Mouse (Mus musculus) activated CD4-positive, CD25-positive, alpha-beta regulatory T cell, adult 4 months (primary cell): ENCODE data around the gene Bloc1s4. TPM values are rescaled to one million over a fixed set of nuclear protein-coding genes. Genes with fewer than 3 reads are reported as not detected.

Experiments used
- ATAC-seq: one replicate; pipeline ENCODE4 v1.8.0; 2017
- polyA plus RNA-seq, 2 experiments: library from polyadenylated mRNA; unstranded; fragments of 100-300 nt; shearing (Covaris generic); gene quantifications; one replicate each; pipeline ENCODE4 v1.2.1; 2017

Gene Bloc1s4
- polyA plus RNA-seq, 2 experiments from 2014 or later: 0.95 to 1.6 TPM

GRCm38 (mm10) chr5:36716816-36717215 lies 31.6 kb downstream of the Bloc1s4 start:
- no peak for ATAC-seq

DNA sequence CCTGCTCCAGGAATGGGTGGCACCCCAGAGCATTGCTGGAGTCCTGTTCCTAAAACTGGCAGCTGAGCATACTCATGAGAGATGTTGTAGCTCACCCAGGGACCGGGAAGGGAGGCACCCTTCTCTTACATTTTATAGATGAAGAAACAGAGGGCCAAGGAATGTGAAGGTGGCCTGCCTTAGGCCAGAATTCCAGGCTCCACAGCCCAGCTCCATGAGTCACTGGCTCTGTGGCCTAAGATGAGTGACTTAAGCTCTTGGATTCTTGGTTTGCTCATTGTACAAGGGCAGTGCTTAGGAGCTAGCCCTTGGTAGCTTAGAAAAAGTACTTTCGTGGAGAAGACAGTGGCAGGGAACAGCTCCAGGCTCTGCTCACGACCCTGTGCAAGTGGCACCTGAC lies 33.6 kb downstream of the Bloc1s4 start:
- ATAC-seq: no peak

DNA sequence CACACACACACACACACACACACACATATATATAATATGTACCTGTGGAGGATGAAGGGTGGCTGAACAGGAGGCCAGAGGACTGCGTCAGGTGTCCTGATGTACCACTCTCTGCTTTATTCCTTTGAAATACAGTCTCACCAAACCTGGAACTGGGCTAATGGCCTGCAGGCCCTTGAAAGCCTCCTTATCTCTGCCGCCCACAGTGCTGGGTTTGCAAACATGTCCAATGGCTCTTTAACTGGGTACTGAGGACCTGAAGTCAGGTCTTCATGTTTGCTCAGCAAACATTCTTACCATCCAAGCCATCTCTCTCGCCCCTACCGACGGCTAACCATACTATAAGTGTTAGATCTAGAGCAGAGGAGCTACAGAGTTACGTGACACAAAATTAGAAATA lies 34.8 kb downstream of the Bloc1s4 start:
- no peak for ATAC-seq

DNA sequence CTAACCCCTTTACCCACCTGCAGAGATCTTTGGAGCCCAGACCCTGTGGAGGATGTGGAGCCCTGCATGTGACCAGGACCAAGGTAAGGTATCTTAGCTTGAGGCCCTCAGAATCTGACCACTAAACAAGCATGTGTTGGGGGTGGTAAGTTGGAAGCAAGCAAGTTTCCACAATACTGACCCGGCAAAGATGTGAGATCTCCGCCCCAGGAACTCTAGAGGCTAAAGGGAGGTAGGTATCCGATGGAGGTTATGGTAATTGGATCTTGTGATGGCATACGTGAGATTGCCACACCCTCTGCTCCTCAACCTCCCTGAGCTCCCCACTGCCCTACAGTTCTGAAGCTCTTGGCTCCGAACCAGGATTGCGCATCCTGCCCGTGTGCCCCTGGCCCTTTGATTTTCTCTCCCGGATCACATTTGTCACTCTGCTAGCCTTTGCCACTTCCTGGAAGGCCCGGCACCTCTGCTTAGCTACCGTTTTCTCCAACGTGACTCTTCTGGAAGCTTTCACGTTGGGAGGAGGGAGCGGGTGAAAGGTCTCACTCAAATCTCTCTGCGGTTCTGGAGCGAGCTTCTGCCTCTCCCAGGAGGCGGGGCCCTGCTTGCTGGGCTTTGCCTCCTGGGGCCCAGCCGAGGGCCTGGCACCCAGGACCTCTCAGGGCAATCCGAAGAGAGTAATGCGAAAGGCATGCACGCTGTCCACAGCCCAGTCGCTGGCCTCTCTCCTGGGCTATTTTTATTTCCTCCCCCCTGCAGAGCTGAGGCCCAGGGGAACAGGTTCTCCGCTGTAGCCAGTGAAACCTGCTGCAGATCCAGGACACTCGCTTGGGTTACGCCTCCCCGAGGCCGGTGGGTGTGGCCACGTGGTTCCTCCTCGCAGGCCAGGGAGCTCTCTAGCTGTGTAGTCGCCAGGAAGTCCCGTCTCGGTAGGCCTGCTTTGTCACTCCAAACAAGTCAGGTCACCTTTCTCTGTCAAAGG lies 35.6 kb downstream of the Bloc1s4 start:
- peak; percentile 97 for ATAC-seq

DNA sequence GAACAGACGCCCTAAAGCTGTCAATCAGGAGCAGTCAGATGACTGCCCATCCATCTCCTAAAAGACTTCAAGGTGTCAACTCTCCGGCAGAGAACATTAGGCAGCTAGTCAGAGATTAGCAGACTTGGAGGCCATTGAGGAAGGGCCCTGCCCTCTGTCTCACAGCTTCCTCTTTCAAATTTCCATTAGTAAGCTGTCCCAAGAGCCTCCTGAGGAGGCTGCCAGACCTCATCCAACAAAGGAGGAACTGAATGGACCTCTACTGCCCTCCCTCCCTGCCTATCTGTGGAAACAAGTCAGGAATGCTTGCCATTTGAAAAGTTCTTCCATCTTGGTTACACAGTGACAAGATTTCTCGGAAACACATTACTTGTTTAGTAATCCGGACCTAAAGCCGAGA lies 36.6 kb downstream of the Bloc1s4 start:
- no peak for ATAC-seq

DNA sequence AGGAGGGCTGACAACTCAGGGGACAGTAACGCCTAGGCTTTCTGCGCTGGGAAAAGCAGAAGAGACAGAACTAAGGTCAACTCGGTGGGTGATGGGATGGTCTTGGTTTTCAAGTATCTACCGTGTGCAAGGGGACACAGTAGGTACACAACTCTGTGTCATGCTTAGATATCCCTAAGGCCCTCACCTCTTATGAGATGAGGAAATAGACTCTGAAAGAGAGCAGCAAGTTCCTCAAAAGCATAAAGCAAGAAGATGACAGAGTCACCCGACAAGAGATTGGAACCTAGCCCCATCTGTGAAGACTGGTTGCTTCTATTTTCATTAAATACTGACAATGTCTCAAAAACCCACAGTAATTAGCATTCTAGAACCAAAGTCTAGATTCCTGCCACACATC lies 42.7 kb downstream of the Bloc1s4 start:
- ATAC-seq: no peak

DNA sequence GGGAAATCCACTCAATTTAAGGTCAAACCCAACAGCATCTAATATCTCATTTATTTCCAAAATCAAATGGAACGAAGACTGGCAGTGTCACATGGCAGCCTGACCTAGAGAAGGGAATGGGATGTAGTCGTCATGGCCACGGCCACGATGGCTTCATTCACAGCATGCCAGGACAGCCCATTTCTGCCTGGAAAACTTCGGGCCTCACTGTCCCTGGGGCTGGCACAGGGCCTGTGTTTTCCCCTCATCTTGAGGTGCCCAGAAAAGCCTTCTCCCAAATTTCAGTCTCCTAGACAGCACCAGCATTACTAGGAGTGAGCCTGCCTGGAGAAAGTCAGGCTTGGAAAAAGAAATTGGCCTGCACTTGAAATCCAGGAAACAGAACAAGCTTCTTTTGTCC lies 43.1 kb downstream of the Bloc1s4 start:
- ATAC-seq: no peak

DNA sequence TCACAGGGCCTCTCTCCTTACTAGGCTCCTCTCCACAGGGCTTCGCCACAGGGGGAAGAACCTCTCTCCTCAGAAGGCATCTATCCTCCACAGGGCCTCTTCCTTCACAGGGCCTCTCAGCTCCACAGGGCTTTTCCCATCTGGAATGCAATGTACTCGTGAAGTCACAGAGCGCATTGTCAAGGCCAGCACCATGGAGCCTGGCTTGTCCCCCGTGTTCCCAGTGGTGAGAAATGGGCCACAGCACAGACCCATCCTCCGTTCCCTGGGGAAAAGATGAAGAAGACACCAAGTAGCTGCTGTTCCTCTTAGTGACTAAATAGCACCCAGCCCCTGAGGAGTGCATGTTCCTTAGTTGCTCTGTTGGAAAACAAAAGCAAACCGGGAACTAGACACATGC lies 43.8 kb downstream of the Bloc1s4 start:
- ATAC-seq: no peak

DNA sequence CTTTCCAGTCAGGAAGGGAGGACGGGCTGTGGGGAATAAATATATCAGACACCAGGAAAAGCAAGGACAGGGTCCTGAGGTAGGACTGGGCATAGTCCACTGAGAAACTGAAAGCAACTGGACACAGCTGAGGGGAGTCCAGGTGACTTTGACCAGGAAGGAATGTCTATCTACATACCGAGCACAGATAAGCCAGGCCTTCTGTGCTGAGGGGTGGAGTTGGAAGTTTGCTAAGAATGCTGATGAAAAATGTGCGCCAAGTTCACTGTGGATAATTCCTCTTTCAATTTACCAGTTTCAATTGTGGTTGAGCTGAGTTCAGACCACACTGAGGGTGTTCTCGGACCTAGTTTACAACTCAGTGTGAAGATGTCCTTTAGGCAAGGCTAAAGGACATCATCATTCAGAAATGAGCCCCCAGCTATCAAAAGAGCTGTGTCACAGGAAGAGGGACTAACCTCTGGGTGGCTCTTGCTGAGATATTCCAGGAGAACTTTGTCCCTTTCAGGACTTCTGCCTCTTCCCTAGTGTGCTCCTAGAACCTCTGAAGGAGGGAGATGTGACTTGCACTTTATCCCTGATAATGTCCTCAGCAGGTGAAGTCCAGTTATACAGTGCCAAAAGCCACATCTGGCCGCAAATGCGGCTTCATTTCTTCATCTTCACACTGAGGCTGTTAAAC lies 47.4 kb downstream of the Bloc1s4 start:
- no peak for ATAC-seq

DNA sequence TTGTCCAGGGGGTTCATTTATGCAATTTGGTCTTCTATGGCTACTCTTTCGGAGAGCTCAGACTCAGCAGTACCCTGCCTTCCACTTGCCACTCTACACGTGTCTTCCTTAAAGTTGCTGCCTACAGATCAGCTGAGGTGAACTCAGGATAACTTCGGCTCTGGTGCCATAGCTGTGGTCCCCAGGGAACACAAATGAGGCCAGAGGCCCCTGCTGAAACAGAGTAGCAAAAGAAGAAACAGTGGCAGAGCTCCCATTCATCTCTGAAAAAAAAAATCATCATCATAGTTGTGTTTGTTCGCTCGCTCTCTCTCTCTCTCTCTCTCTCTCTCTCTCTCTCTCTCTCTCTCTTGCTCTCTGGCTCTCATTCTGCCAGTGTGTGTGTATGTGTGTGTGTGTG lies 49.8 kb downstream of the Bloc1s4 start:
- no peak for ATAC-seq

GRCm38 (mm10) chr5:36698067-36698670 lies 50.3 kb downstream of the Bloc1s4 start:
- no peak for ATAC-seq

Other genes with a start within 250 kb of the Bloc1s4 start
- 10 to 100 TPM; 52.2 to 57.6 TPM for gene Tbc1d14, start 155.4 kb downstream of the Bloc1s4 start, polyA plus RNA-seq
- 10 to 100 TPM; 23.3 to 24.1 TPM for gene D5Ertd579e, start 52.6 kb downstream of the Bloc1s4 start, polyA plus RNA-seq
- gene Mrfap1, start 48.1 kb upstream of the Bloc1s4 start, polyA plus RNA-seq: 100 to 1,000 TPM in 1 of 2 experiments, 10 to 100 TPM in 1; 87.1 to 109 TPM
- gene Man2b2, start 82.0 kb upstream of the Bloc1s4 start, polyA plus RNA-seq: 10 to 100 TPM; 18.0 to 28.5 TPM
- not detected for gene Ppp2r2c, start 119.9 kb upstream of the Bloc1s4 start, polyA plus RNA-seq
- under 1 TPM; 0.46 to 0.79 TPM for gene Wfs1, start 240.6 kb upstream of the Bloc1s4 start, polyA plus RNA-seq